Mouse (Mus musculus): Measurements from ENCODE around the gene Gm12216.

Gm12216 gene

DNA sequence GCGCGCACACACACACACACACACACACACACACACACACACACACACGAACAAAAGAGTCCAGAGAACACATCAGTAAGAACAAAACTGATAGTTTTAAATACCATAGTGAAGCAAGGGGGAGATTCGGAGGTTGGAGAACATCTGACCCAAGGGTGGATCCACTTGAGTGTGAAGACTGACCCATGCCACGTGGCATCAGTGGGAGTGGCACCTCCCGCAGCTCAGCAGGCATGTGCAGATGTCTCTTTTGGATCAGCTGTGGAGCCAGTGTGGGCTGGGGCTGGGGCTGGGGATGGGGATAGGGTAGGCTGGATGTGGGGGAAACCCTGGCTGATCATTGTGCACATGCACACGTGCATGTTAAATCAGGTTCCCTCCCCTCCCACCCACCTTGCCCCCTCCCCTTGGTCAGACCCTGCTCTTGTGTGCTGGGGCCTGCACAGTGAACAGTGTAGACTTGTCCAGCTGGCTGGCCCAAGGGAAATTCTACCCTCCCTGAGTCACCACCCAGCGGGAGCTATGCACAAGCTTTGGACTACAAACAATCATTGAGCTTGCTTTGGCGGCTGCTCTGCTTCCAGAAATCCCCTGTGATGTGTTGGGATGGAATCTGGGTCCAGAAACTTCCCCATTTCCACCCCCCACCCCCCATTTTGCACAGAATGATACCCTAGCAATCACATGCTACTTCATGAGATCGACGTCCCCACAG is 37.7 kb downstream of the Gm12216 start:
- no peak for DNase-seq (ENCODE audit: low spot score in 2 of 2)

DNA sequence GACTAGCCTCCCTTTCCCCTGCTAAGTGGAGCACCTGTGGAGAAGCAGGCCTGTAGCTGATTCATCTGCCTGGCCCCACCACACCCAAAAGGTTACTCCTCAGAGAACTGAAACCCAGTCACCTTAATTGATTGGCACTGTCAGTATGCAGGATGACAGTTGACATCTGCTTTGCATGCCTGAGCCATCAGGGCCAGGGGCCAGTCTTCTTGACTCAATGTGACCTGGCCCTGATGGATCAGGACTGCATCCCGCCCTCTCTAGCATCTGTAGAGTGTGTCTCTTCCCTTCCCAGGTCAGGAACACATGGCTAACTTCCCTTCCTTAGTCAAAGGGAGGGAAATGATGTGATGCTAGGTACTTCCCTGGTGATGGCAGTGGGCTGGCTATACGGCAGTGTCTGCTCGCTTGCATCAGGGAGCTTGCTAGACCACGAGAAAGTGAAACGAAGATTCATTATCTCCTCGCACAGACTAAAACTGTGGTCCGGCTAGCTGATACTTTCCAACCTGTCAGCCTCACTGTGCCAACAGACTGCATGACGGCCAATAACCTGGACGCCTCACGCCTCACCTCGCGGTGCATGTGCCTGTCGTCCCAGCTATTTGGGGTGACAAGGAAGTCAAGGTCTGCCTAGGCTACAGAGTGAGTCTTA is 38.4 kb downstream of the Gm12216 start:
- DNase-seq (ENCODE audit: low spot score in 2 of 2), result no peak

DNA sequence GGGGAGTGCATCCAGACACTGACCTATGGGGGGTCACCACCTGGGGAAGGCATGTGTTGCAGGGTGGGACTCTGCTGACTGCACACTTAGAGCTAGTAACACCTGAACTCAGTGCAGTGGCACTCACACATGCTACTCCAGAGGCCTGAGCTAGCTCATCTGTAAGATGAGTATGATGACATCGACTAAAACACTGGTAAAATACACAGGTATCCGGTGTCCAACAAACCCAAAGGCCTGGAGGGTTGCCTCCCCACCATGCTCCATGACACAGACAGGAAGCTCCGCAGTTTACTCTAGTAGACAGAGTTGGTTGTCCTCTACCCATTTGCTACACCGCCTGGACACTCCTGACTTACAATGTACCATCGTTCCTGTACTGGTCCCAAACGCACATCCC is 39.5 kb downstream of the Gm12216 start:
- no peak for DNase-seq (ENCODE audit: low spot score in 2 of 2)

DNA sequence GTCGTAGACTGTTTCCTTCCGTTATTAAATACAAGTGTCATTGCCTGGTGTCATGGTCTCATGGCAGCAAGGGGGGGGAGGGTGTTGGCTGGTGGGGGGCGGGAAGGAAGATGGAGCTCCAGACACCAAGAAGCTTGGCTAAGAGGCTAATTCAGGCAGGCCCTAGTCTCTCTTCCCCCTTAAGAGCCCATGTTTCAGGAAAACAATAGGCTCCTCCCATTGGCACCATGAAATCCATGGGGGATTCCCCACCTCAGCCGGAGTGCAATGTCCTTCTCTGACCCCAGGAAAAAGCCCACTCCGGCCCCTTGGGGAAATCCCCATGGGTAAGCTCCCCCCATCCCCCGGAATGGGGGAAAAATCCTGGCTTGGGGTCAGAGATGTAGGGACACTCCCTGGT is 40.3 kb downstream of the Gm12216 start:
- DNase-seq (ENCODE audit: low spot score in 2 of 2), result no peak

DNA sequence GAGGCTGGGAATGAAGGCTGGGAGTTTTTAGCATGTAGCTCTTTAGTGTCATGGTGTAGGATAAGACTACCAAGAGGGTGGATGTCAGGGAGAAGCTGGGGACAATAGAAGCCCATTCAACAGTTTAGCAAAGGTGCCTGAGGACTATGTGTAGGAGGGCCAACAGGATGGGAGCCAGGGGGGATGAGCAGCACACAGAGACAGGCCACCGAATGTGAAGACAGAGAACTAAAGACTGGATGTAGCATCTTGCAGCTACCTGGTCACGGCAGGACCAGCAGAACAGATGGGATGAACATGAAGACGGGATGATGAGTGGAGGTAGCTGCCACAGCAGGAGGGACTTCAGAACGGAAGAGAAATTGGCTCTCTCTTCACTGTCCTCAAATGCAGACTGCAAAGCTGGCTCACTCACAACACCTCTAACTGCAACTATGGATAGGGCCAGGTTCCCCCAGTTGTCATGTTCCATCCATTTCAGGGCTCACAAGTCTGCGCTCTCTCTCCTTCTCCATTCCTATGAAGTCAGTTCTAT is 42.1 kb downstream of the Gm12216 start:
- no peak for DNase-seq (ENCODE audit: low spot score in 2 of 2)

DNA sequence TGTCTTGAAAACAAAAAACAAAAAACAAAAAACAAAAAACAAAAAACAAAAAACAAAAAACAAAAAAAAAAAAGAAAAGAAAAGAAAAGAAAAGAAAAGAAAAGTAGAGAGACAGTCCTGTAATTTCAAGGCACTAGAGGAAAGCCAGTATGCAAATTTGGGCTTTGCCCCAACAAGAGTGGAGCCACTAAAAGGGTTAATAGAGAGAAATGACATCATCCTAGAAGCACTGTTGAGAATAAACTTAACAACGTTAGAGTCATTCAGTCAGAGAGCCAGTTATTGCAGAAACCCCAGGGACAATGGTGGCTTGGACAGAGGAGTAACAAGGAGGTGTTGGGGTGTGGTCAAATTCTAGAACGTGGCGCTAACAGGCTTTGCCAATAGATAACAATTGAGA is 44.2 kb downstream of the Gm12216 start:
- no peak for DNase-seq (ENCODE audit: low spot score in 2 of 2)

DNA sequence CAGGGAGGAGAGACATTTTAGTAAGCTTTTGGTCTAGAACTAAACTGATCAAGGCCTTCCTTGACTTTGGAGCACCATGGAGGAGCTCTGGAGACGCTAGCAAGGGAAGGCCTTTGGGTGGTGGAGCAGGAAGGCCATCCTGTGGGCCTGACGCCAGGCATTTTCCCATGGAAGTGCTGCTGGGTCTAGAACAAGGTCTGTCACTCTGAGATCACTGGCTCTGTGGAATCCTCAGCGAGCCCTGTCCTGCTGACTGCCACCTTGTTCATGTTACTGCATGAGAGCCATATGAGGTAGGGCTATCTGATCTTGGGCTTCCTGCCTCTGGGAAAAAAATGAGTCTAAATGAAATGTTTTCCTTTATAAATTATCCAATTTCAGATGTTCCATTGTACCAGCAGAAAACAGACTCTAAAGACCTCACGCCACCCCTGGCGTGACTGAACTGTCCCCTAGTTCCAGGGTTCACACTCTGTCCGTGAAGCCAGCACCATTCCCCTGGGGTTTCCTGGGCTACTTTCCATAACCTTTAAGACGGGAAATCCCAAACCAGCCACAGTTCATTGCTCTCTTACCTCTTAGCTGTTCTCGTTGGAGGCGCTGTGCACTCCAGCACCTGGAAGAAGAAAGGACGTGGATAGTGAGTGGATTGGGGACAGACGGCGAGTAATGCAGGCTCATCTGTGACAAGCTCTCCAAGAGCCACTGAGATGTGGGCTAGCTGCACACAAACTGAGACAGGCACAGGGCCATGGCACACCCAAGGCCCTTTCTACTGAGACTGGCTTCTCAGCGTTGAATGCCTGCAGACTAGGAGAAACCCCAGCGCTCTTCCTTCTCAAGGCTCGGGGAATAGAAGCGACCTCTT is 45.8 kb downstream of the Gm12216 start:
- no peak for DNase-seq (ENCODE audit: low spot score in 2 of 2)

DNA sequence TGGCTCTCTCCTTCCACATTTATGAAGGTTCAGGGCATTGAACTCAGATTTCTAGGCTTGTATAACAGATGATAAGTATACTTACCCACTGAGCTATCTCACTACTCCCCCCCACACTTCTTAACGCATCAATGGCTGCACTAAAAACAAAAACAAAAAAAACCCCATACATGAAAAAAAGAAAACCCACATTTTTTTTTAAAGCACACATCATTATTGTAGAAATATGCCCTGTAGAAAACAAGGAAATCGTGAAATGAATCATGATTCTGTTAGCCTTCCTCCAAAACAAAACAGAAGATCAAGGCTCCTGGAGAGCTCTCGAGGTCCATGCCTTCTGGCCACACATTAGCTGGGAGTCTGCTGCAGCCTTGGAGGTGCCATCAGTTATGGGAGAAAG is 47.7 kb downstream of the Gm12216 start:
- no peak for DNase-seq (ENCODE audit: low spot score in 2 of 2)

DNA sequence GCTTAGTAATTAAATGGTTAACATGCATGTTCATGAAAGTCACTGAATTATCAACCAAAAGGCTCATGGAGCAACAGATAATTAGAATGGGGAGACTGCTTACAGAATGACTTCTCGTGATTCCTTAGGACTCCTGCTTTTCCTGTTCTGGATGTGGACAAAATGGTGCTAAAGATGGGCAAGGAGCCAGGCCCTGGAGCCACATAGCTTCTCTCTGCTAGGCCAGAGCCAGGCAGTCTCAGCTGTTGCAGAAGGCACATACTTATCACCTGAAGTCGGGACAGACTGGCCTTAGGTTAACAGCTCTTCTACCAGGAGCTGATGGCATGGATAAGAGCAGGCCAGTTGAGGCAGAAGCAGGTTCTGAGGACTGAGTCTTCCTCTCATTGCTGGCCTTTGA is 48.3 kb downstream of the Gm12216 start:
- no peak for DNase-seq (ENCODE audit: low spot score in 2 of 2)

DNA sequence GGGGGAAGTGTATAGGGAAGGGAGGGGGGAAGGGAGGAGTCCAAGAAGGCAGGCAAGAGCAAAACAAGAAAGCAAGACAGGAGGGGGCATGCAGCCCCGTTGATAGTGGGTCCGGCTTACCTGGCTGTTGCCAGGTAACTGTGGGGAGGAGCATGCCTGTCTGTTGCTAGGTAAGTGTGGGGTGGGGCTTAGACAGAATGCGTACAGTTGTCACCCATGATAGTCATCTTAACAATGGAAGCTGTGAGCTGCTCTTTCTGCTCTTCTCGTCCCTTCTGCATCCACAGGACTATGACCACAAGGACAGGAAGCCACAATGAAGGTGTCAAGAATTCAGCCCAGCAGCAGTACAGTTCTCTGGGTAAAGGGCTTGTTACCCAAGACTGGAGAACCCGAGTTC is 48.9 kb downstream of the Gm12216 start:
- no peak for DNase-seq (ENCODE audit: low spot score in 2 of 2)

DNA sequence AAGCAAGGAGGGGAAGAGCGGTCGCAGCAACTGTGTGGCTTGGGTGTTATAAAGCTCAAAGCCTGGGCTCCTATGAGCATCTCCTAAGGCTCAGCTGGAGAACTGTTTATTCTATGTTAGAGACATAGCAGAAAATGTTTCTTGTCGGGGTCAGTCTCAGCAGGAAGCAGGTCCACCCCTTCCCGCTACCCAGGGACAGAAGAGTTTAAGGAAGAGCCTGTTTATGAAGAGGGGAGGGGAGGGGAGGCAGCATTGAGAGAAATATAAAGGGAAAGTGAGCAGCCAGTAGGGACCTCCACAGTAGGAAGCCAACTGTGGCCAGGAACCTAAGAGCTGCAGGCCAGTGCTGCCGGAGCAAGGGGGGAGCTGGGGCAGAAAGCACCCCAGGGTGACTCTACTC is 49.7 kb downstream of the Gm12216 start:
- no peak for DNase-seq (ENCODE audit: low spot score in 2 of 2)

DNA sequence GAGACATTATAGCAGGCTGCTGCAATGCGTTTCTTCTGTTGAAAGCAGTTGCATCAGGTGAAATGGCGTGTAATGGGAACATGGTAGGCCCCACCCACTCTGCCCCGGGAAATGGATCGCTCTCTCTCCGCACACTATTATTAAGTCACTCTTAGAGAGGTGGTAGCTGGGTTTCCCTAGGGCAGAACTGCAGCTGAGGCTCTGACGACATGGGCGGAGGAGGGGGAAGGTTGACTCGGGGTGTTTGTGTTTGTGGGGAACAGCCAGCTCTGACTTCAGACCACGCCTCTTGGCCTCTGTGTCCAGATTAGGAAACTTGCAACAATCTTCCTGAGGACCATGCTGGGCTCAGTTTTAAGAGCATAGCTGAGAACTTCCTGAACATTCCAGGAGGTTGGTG is 53.3 kb downstream of the Gm12216 start:
- no peak for DNase-seq (ENCODE audit: low spot score in 2 of 2)

DNA sequence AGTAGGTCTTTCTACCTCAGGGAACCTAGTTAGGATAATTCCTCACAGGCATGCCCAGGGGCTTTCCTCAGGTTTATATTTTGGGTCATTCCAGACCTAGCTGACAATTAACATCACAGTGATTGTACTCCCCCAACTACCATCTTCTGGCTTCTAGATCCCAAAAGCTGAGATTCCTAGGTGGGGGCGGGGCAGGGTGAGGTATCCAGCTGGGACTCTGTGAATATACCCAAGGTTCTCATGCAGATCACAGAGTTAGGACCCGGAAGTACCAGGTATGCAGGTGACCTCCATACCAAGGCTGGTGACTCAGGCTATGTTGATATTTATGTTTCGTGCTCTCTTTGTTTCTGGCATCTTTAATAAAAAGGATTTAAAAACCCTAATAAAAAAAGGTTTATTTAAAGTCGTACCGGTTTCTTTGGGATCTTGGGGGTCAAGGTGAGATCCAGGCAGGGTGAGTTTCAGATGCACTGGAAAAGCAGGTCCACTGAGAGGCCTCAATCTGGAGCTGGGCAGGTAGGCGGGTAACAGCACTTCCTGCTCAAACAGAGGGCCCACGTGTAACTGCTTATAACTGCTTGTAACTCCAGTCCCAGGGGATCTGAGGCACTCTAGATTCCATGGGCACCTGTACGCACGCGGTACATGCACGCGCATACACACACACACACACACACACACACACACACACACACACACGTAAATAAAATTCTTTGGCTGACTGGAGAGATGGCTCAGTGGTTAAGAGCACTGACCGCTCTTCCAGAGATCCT is 54.3 kb downstream of the Gm12216 start:
- DNase-seq (ENCODE audit: low spot score in 2 of 2), result no peak

DNA sequence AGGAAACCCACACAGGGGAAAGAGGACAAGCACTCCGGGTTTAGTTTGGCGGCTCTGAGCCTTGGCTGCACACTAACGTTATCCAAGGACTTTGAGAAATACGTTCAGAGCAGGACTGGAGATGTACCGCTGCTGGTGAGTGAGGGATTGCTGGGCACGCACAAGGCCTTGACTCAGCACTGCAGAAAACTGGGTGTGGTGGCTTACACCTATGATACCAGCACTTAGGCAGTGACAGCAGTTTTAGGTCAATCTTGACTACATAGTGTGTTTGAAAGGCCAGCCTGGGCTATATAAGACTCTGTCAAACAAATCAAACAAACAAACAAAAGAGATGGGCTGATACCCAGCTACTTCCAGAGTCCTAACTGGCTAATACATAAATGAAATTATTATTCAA is 55.6 kb downstream of the Gm12216 start:
- no peak for DNase-seq (ENCODE audit: low spot score in 2 of 2)

DNA sequence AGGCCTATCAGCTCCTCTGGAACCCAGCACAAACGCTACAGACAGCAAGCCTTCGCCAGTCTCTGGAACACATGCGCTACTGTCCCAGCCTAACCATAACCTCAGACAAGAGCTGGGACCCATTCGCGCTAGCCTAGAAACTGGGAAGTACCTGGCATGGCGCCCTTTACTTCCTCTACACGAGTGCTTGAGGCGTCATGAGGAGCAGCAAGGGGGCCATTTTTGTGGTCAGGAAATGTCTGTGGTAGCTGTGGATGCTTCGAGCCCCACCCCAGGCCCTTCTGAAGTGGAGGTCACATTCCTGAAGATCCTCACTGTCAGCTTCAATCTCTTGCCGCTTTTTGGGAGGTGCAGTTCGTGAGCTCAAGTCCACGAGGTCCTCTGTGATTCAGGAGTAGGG is 56.0 kb downstream of the Gm12216 start:
- no peak for DNase-seq (ENCODE audit: low spot score in 2 of 2)

DNA sequence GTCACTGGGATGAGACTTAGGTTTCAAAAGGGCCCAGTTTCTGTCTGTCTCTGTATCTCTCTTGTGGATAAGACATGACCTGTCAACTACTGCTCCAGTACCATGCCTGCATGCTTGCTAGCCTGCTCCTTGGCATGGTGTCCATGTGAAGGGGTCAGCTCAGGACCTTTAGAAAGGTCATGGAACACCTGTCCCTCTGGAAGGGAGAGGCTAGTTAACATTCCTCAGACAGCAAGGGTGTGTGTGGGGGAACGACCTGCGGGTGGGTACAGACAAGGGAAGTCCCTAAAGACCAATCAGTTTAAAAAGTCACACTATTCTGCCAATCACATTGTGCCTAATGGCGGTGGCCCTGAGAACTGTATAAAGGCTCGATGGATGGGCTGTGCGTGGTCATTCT is 58.1 kb downstream of the Gm12216 start:
- DNase-seq (ENCODE audit: low spot score in 2 of 2), result no peak

DNA sequence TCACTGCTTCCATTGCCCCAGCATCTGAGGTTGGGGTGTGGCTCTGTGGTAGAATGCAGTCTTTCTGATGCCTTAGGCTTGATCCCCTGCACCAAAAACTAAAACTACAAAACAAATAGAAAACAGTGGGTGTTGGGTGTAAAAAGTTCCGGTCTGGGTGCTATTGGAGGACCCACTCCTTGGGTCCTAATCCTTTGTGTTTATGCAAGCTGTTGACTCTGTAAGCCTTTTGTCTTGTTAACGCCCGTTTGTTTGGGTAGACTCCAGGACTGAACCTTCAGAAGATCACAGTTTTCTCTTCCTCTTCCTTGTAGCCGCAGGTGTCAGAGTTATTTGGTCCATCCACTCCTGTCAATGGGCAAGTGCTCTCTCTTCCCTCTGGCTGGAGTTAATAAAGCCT is 59.0 kb downstream of the Gm12216 start:
- no peak for DNase-seq (ENCODE audit: low spot score in 2 of 2)

DNA sequence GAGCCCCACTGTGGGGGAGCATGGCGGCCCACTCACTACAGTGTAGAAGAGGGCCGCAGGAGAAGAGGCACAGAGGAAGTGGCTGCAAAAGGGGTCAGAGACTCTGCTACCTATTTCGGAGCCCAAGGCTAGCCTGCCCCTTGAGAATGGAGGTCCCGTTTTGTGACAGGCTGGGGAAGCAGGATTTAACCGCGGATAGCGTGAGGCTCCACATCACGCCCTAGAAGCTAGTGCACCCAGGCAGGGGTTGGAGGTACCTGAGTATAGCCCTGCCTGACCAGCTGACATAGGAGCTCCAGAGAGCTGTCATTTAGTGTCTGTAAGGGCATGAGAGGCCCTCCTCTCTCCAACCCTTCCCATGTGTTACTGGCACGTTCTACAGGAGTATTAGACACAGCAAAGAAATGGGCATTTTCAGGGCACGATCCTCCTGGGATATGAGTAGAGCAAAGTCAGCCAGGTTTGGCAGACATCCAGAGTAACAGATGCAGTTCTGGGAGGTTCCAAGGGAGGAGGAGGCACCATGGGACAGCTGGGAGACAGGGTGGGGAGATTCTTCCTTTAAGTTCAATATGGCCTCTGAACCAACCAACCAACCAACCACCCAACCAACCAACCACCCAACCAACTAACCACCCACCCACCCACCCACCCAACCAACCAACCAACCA is 60.9 kb downstream of the Gm12216 start:
- no peak for DNase-seq (ENCODE audit: low spot score in 2 of 2)

DNA sequence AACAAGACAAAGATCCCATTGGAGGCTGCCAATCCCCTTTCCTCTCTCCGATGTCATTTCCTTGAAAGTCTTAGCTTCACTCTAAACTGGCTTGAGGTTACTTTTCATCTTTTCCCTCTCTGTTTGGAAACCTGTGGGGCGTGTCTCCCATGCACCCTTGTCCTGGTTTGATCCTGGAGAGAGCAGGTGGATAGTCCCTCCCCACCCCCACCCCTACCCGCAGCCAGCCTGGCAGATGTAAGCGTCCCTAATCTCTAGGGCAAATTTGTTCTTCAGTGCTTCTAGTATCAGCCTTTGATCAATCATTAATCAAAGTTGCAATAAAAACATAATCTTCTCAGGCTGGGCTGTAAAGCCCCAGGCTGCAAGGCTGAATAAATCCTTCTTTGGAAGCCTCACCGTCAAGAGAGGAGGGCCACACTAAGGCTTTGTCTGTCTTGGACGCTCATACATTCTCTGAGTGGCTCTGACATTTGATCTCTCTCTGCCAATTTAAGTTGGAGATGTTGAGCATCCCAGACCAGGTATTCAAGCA is 61.6 kb downstream of the Gm12216 start:
- DNase-seq (ENCODE audit: low spot score in 2 of 2), result no peak

DNA sequence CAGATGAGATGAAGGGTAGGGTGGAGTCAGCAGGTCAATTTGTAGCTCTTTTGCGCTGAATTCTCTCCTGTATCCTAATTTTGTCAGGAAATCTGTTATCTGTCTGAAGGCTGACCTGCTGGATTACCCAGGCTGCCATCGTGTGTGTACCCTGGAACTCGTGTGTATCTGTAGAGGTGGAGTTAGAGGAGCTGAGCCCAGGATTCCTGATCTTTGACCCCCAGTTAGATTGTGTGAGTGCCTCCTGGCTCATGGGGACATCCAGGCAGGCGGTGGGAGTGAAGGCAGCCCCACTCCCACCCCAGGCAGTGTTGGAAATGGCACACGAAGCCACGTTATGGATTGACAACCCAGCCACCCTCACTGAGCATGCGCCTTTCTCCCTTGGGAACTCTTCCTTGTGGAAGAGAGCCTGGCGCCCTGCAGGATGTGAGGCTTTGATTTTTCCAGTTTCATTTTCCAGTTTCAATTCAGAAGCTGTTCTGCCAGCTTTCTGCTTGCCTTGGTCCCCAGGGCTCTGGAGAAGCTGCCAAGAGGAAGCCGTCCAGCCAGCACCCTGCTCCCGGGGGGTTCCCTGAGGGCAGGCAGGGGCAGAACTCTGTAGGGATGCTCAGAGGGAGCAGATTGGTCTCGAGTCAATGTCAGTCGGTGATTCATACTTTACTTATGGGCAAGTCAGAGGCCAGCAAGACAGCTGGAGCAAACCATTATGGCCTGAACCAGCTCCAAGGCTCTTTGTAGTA is 62.5 kb downstream of the Gm12216 start:
- no peak for DNase-seq (ENCODE audit: low spot score in 2 of 2)

All from cerebellum, postnatal 4 days (tissue).